Mouse (Mus musculus): ENCODE data around the gene Pabpc1l. TPM values are rescaled to one million over a fixed set of nuclear protein-coding genes. Genes with fewer than 3 reads are reported as not detected.
"Not testable (repeated sequence)": the region's sequence is repeated elsewhere in the genome, so short reads cannot be mapped to it uniquely, and the experiment has no call there.

The Pabpc1l gene
- polyA plus RNA-seq, 2 experiments: 2.4 to 3.4 TPM

DNA sequence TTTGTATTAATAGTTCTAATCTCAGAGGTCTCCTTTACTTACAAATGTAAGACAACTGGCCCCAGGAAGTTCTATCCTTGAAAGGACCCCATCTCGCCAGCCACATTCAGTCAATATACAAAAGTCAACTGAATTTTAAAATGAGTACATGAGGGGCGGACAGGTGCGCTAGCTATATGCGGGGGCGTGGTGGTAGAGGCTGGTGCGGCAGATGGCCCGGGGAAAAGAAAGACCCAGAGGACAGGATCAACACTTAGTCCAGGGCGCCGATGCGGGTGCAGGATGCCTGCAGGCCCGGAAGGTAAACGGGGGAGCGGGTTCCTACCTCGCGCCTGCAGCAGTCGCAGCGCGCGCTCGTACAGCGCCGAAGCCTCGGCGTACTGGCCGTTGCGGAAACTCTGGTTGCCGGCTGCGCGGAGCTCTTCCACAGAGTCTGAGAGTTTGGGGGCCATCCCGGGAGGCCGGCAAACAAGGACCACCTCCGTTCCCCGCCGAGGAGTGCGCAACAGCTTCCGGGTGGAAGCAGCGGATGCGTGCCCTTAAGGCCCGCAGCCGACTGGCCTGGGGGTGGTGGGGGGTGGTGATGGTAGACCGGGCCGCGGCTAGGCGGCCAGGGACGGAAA is 45.0 kb downstream of the Pabpc1l start, which contains the start of gene Stk4:
Gene Stk4, plus strand, starts transcription at position 181 of the 623 bp plus-strand sequence.
- Histone ChIP-seq H3K27ac (replicated peaks; ENCODE audit: low read depth, low read length) (peak within 1 kb of the TSS; percentile 84), H3K4me3 (replicated peaks; ENCODE audit: low read length) (peak within 1 kb of the TSS; percentile 90), H3K36me3 (ENCODE audit: control insufficient read depth, insufficient read depth, low read length) (peaks cover 19% of the 10 kb centered on the region), H3K4me1 (ENCODE audit: control insufficient read depth, insufficient read depth, low read length) (peaks cover 18% of the 10 kb centered on the region), H3K9ac (ENCODE audit: low read depth, low read length, severe bottlenecking) (peak within 1 kb of the TSS; percentile 78), H3K27me3 (ENCODE audit: control insufficient read depth, insufficient read depth, low read length) (no peaks in the 10 kb centered on the region), H3K4me2 (replicated peaks; ENCODE audit: low read depth, low read length, severe bottlenecking) (peak within 1 kb of the TSS; percentile 72), H3K9me3 (ENCODE audit: control insufficient read depth, low read length) (no peaks in the 10 kb centered on the region)
- ATAC-seq (ENCODE audit: low FRiP score, low read depth): peak; percentile 3; the same call in 1 of the 2 replicates
- no peak for TF ChIP-seq POLR2A (IDR thresholded peaks at IDR 0.05; ENCODE audit: borderline replicate concordance, extremely low read depth, insufficient read depth, insufficient read length)
- under 1% methylated on average over 43 of the region's 45 CpGs for WGBS
- DNase-seq (ENCODE audit: low spot score): no peak

DNA sequence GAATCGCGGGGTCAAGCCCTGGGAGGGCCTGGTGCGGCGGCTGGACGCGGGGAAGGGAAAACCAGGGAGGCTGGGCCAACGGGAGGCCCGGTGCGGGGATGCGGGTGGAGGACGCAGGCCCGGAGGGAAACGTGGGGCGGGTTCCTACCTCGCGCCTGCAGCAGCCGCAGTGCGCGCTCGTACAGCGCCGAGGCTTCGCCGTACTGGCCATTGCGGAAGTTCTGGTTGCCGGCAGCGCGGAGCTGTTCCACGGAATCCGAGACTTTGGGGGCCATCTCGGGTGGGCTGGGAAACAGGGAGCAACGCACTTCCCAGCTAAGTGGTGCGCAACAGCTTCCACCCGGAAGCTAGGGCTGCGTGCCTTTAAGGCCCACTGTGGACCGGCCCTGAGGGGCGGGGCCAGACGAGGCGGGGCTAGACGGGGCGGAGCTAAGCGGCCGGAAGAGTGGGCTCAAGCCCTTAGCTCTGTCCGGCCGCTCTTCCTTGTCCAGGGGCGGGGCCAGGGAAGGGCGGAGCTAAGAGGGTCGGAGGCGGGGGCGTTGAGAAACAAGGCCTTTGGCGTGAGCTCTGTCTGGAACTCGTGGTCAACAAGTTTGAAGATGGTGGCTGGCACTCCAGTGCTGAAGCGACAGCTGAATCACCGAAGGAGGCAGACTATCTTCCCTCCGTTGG is 45.7 kb downstream of the Pabpc1l start, which contains the start of gene Tomm34:
Gene Tomm34, minus strand, starts transcription at position 405 of the 672 bp plus-strand sequence.
- Histone ChIP-seq H3K9me3 (ENCODE audit: control insufficient read depth, low read length) (no peaks in the 10 kb centered on the region), H3K4me3 (replicated peaks; ENCODE audit: low read length) (peak within 1 kb of the TSS; percentile 90), H3K4me1 (ENCODE audit: control insufficient read depth, insufficient read depth, low read length) (peaks cover 21% of the 10 kb centered on the region), H3K27me3 (ENCODE audit: control insufficient read depth, insufficient read depth, low read length) (no peaks in the 10 kb centered on the region), H3K36me3 (ENCODE audit: control insufficient read depth, insufficient read depth, low read length) (peaks cover 13% of the 10 kb centered on the region), H3K4me2 (replicated peaks; ENCODE audit: low read depth, low read length, severe bottlenecking) (peak within 1 kb of the TSS; percentile 72), H3K27ac (replicated peaks; ENCODE audit: low read depth, low read length) (peak within 1 kb of the TSS; percentile 84), H3K9ac (ENCODE audit: low read depth, low read length, severe bottlenecking) (peak within 1 kb of the TSS; percentile 78)
- peak; percentile 93 for DNase-seq (ENCODE audit: low spot score)
- ATAC-seq (ENCODE audit: low FRiP score, low read depth): peak; percentile 94
- TF ChIP-seq POLR2A (IDR thresholded peaks at IDR 0.05; ENCODE audit: borderline replicate concordance, extremely low read depth, insufficient read depth, insufficient read length): peak; percentile 59; the same call in 1 of the 2 replicates
- under 1% methylated on average over 42 of the region's 55 CpGs for WGBS

DNA sequence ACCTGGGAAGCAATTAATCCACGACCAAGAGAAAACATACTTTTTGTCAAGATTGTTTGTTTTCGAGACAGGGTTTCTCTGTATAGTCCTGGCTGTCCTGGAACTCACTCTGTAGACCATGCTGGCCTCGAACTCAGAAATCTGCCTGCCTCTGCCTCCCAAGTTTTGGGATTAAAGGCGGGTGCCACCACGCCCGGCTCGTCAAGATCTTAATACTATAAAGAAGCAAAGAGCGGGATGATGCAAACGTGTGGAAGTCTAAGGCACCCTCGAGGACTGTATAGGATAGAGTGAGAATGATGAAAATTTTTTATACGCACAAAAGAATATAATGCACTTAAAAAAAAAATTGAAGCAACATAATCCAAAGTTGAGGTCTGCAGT is 46.2 kb downstream of the Pabpc1l start:
- H3K4me2 ChIP-seq (replicated peaks; ENCODE audit: low read depth, low read length, severe bottlenecking): peak overlapping the region; percentile 72
- not testable (repeated sequence) for H3K9ac ChIP-seq (ENCODE audit: low read depth, low read length, severe bottlenecking); H3K27me3 ChIP-seq (ENCODE audit: control insufficient read depth, insufficient read depth, low read length); DNase-seq (ENCODE audit: low spot score); H3K9me3 ChIP-seq (ENCODE audit: control insufficient read depth, low read length); H3K27ac ChIP-seq (replicated peaks; ENCODE audit: low read depth, low read length); ATAC-seq (ENCODE audit: low FRiP score, low read depth); H3K36me3 ChIP-seq (ENCODE audit: control insufficient read depth, insufficient read depth, low read length)
- H3K4me1 ChIP-seq (ENCODE audit: control insufficient read depth, insufficient read depth, low read length): peaks cover 21% of the 10 kb centered on the region
- WGBS: 76% methylated on average over 11 of the region's 11 CpGs
- peak overlapping the region; percentile 90 for H3K4me3 ChIP-seq (replicated peaks; ENCODE audit: low read length)

DNA sequence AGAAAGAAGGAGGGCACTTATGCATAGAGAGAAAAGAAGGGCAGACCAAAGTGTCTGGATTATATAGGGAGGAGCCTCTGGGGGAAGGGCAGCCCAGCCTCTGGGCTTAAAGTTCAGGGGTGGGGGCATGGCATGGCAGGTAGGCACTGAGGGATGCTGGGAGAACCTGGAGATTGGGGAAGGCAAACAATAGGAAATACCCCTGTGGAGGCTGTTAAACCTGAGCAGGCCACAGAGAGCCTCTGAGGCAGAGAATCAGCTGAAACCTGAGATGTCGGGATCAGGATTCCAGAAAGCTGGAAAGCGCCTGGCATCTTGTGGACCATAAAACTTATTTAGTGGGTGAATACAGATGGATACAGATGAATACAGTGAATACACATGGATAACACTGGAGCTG is 46.9 kb downstream of the Pabpc1l start:
- Histone ChIP-seq H3K4me2 (replicated peaks; ENCODE audit: low read depth, low read length, severe bottlenecking) (no peak overlapping the region), H3K4me1 (ENCODE audit: control insufficient read depth, insufficient read depth, low read length) (peaks cover 21% of the 10 kb centered on the region), H3K9me3 (ENCODE audit: control insufficient read depth, low read length) (no peaks in the 10 kb centered on the region), H3K36me3 (ENCODE audit: control insufficient read depth, insufficient read depth, low read length) (peaks cover under 1% of the 10 kb centered on the region; the same call in 1 of the 2 replicates), H3K27ac (replicated peaks; ENCODE audit: low read depth, low read length) (no peak overlapping the region), H3K4me3 (replicated peaks; ENCODE audit: low read length) (no peak overlapping the region), H3K27me3 (ENCODE audit: control insufficient read depth, insufficient read depth, low read length) (no peaks in the 10 kb centered on the region), H3K9ac (ENCODE audit: low read depth, low read length, severe bottlenecking) (no peak overlapping the region)
- DNase-seq (ENCODE audit: low spot score): no peak
- no peak for TF ChIP-seq POLR2A (IDR thresholded peaks at IDR 0.05; ENCODE audit: borderline replicate concordance, extremely low read depth, insufficient read depth, insufficient read length)
- no peak for ATAC-seq (ENCODE audit: low FRiP score, low read depth)
- 19% methylated on average over 2 of the region's 2 CpGs for WGBS

- WGBS: 77% methylated on average over 7 of the region's 7 CpGs
- Histone ChIP-seq H3K4me3 (replicated peaks; ENCODE audit: low read length) (no peak overlapping the region), H3K4me1 (ENCODE audit: control insufficient read depth, insufficient read depth, low read length) (peaks cover 21% of the 10 kb centered on the region), H3K9me3 (ENCODE audit: control insufficient read depth, low read length) (no peaks in the 10 kb centered on the region), H3K4me2 (replicated peaks; ENCODE audit: low read depth, low read length, severe bottlenecking) (no peak overlapping the region), H3K27ac (replicated peaks; ENCODE audit: low read depth, low read length) (no peak overlapping the region), H3K27me3 (ENCODE audit: control insufficient read depth, insufficient read depth, low read length) (no peaks in the 10 kb centered on the region), H3K36me3 (ENCODE audit: control insufficient read depth, insufficient read depth, low read length) (no peaks in the 10 kb centered on the region), H3K9ac (ENCODE audit: low read depth, low read length, severe bottlenecking) (no peak overlapping the region)
- ATAC-seq (ENCODE audit: low FRiP score, low read depth) (no peak), DNase-seq (ENCODE audit: low spot score) (no peak)
- TF ChIP-seq POLR2A (IDR thresholded peaks at IDR 0.05; ENCODE audit: borderline replicate concordance, extremely low read depth, insufficient read depth, insufficient read length): no peak
These were observed 47.9 kb downstream of the Pabpc1l start for GRCm38 (mm10) chr2:164073120-164073519.

All from limb, embryonic 14.5 days (tissue).